Mouse (Mus musculus): ENCODE data around the gene Kcnq1.

Gene Kcnq1

GRCm38 (mm10) chr7:143093847-143094246, 12.3 kb upstream of the Kcnq1 start:
- DNase-seq (ENCODE audit: low spot score in 2 of 2): no peak

- DNase-seq (ENCODE audit: low spot score in 2 of 2): peak in 1 of 2 experiments; percentile 55
These were observed 11.3 kb upstream of the Kcnq1 start, which contains the start of gene Trpm5 for GRCm38 (mm10) chr7:143094592-143095553. Trpm5 (minus strand) TSS chr7:143094642.

GRCm38 (mm10) chr7:143095554-143095907, 10.6 kb upstream of the Kcnq1 start:
- DNase-seq (ENCODE audit: low spot score in 2 of 2): no peak

GRCm38 (mm10) chr7:143100759-143101158, 5.4 kb upstream of the Kcnq1 start:
- peak; percentile 7 to 23 for DNase-seq (ENCODE audit: low spot score in 2 of 2)

GRCm38 (mm10) chr7:143105258-143105897, 784 bp upstream of the Kcnq1 start:
- DNase-seq (ENCODE audit: low spot score in 2 of 2): no peak

- DNase-seq (ENCODE audit: low spot score in 2 of 2): no peak
These were observed 707 bp downstream of the Kcnq1 start for GRCm38 (mm10) chr7:143106672-143107465.

GRCm38 (mm10) chr7:143108200-143108599, 2.0 kb downstream of the Kcnq1 start:
- DNase-seq (ENCODE audit: low spot score in 2 of 2): no peak

GRCm38 (mm10) chr7:143108996-143109660, 3.0 kb downstream of the Kcnq1 start:
- no peak for DNase-seq (ENCODE audit: low spot score in 2 of 2)

GRCm38 (mm10) chr7:143109696-143110095, 3.5 kb downstream of the Kcnq1 start:
- no peak for DNase-seq (ENCODE audit: low spot score in 2 of 2)

GRCm38 (mm10) chr7:143110803-143111202, 4.6 kb downstream of the Kcnq1 start:
- no peak for DNase-seq (ENCODE audit: low spot score in 2 of 2)

- no peak for DNase-seq (ENCODE audit: low spot score in 2 of 2)
These were observed 5.6 kb downstream of the Kcnq1 start for GRCm38 (mm10) chr7:143111719-143112118.

- DNase-seq (ENCODE audit: low spot score in 2 of 2): no peak
These were observed 6.2 kb downstream of the Kcnq1 start for GRCm38 (mm10) chr7:143112395-143112794.

- no peak for DNase-seq (ENCODE audit: low spot score in 2 of 2)
These were observed 8.6 kb downstream of the Kcnq1 start for GRCm38 (mm10) chr7:143114773-143115172.

GRCm38 (mm10) chr7:143116521-143116920, 10.4 kb downstream of the Kcnq1 start:
- no peak for DNase-seq (ENCODE audit: low spot score in 2 of 2)

- DNase-seq (ENCODE audit: low spot score in 2 of 2): no peak
These were observed 13.2 kb downstream of the Kcnq1 start for GRCm38 (mm10) chr7:143119407-143119806.

- DNase-seq (ENCODE audit: low spot score in 2 of 2): no peak
These were observed 13.7 kb downstream of the Kcnq1 start for GRCm38 (mm10) chr7:143119826-143120225.

GRCm38 (mm10) chr7:143122191-143122590, 16.0 kb downstream of the Kcnq1 start:
- no peak for DNase-seq (ENCODE audit: low spot score in 2 of 2)

- no peak for DNase-seq (ENCODE audit: low spot score in 2 of 2)
These were observed 17.9 kb downstream of the Kcnq1 start for GRCm38 (mm10) chr7:143123876-143124669.

GRCm38 (mm10) chr7:143124902-143125301, 18.7 kb downstream of the Kcnq1 start:
- DNase-seq (ENCODE audit: low spot score in 2 of 2): no peak

- no peak for DNase-seq (ENCODE audit: low spot score in 2 of 2)
These were observed 26.7 kb downstream of the Kcnq1 start for GRCm38 (mm10) chr7:143132815-143133214.

GRCm38 (mm10) chr7:143136125-143136524, 30.0 kb downstream of the Kcnq1 start:
- DNase-seq (ENCODE audit: low spot score in 2 of 2): no peak

Data from left cerebral cortex, adult 9 months (tissue).